Mouse (Mus musculus) cerebellum, adult 2 months (tissue): ENCODE data around the gene Ttf2. TPM values are rescaled to one million over a fixed set of nuclear protein-coding genes. Genes with fewer than 3 reads are reported as not detected.
A peak's percentile ranks its signal among the peaks of the same experiment; 100 is the strongest.

ENCODE experiments used
- DNase-seq, 2 experiments: peaks; one replicate each; pipeline ENCODE4 v3.0.0; 2021
- H3K27ac ChIP-seq: fragments of 200-500 bp; 2 replicates; pipeline ENCODE4 v1.5.1; 2012; ENCODE audit warnings: low read length, control low read depth, inconsistent platforms; ENCODE audit not compliant: insufficient read depth
- H3K27me3 ChIP-seq: fragments of 200-500 bp; 2 replicates; pipeline ENCODE4 v1.6.1; 2012; ENCODE audit warnings: inconsistent platforms, mild to moderate bottlenecking, low read length, moderate library complexity; ENCODE audit not compliant: control insufficient read depth, insufficient read depth
- H3K4me1 ChIP-seq: fragments of 200-500 bp; 2 replicates; pipeline ENCODE4 v1.6.1; 2011; ENCODE audit warnings: low read length; ENCODE audit not compliant: control insufficient read depth, insufficient read depth
- H3K4me3 ChIP-seq: fragments of 200-500 bp; replicated peaks from 2 replicates; pipeline ENCODE3; 2011; ENCODE audit warnings: mild to moderate bottlenecking, low read depth, low read length, control low read depth; ENCODE audit not compliant: insufficient read depth
- CTCF ChIP-seq: fragments of 200-500 bp; IDR thresholded peaks from 2 replicates; pipeline ENCODE4 v1.5.1; 2011; ENCODE audit warnings: low read depth, mild to moderate bottlenecking, control low read depth, low read length, moderate library complexity, borderline replicate concordance; ENCODE audit not compliant: insufficient read depth
- POLR2A ChIP-seq: fragments of 200-500 bp; IDR thresholded peaks from 2 replicates; pipeline ENCODE4 v1.6.1; 2011; ENCODE audit warnings: low read length, control low read depth, borderline replicate concordance; ENCODE audit not compliant: insufficient read depth
- WGBS: fragments of 180-500 bp; shearing (Covaris S2); methylation state at CpG from one replicate; pipeline ENCODE4 v1.1.7; 2018; 5-methylcytosine and 5-hydroxymethylcytosine counted together
- polyA plus RNA-seq: library from polyadenylated mRNA; depleted of rRNA; stranded (reverse); fragments of >200 nt; gene quantifications from 2 replicates; pipeline ENCODE4 v1.2.3, GENCODE M21; 2012

Ttf2 gene
- polyA plus RNA-seq, 1 experiment, result 2.2 TPM

- TF ChIP-seq POLR2A (no peak), CTCF (no peak)
- WGBS, result 83% methylated on average over 9 of the region's 9 CpGs
- no peak for DNase-seq
- Histone ChIP-seq H3K27me3 (no peaks in the 10 kb centered on the region), H3K4me1 (peaks cover 4% of the 10 kb centered on the region; the same call in 1 of the 2 replicates), H3K4me3 (no peak overlapping the region), H3K27ac (no peak overlapping the region)
Observed at GRCm38 (mm10) chr3:100920611-100921140, 48.8 kb downstream of the Ttf2 start.

- 8% methylated on average over 7 of the region's 7 CpGs for WGBS
- H3K27me3 ChIP-seq, result no peaks in the 10 kb centered on the region
- no peaks in the 10 kb centered on the region for H3K4me1 ChIP-seq
- no peak overlapping the region for H3K27ac ChIP-seq
- H3K4me3 ChIP-seq, result no peak overlapping the region
- peak in 1 of 2 experiments; percentile 35 for DNase-seq
- no peak for TF ChIP-seq POLR2A
- TF ChIP-seq CTCF, result peak; percentile 21; the same call in 1 of the 2 replicates
Observed at GRCm38 (mm10) chr3:100916844-100917243, 52.6 kb downstream of the Ttf2 start.

- no peak for DNase-seq
- Histone ChIP-seq H3K27me3 (no peaks in the 10 kb centered on the region), H3K27ac (no peak overlapping the region), H3K4me3 (no peak overlapping the region), H3K4me1 (no peaks in the 10 kb centered on the region)
- whole genome bisulfite sequencing, result 76% methylated on average over 7 of the region's 7 CpGs
- TF ChIP-seq CTCF (no peak), POLR2A (no peak)
Observed at GRCm38 (mm10) chr3:100911498-100912213, 57.8 kb downstream of the Ttf2 start.

- DNase-seq, result no peak
- TF ChIP-seq CTCF, result no peak
- TF ChIP-seq POLR2A, result no peak
- Histone ChIP-seq H3K4me3 (no peak overlapping the region), H3K27me3 (no peaks in the 10 kb centered on the region), H3K4me1 (no peaks in the 10 kb centered on the region), H3K27ac (no peak overlapping the region)
- WGBS, result 78% methylated on average over 9 of the region's 9 CpGs
Observed at GRCm38 (mm10) chr3:100911026-100911425, 58.4 kb downstream of the Ttf2 start.

- DNase-seq, result no peak
- no peak overlapping the region for H3K4me3 ChIP-seq
- no peaks in the 10 kb centered on the region for H3K4me1 ChIP-seq
- no peak overlapping the region for H3K27ac ChIP-seq
- no peak for TF ChIP-seq CTCF
- no peak for TF ChIP-seq POLR2A
- H3K27me3 ChIP-seq, result no peaks in the 10 kb centered on the region
- 52% methylated on average over 5 of the region's 5 CpGs for WGBS
Observed at GRCm38 (mm10) chr3:100910621-100911020, 58.8 kb downstream of the Ttf2 start.

- Histone ChIP-seq H3K4me3 (no peak overlapping the region), H3K27me3 (no peaks in the 10 kb centered on the region), H3K27ac (no peak overlapping the region), H3K4me1 (no peaks in the 10 kb centered on the region)
- DNase-seq, result no peak
- WGBS, result 64% methylated on average over 6 of the region's 6 CpGs
- TF ChIP-seq CTCF, result no peak
- TF ChIP-seq POLR2A, result no peak
Observed at GRCm38 (mm10) chr3:100908594-100908993, 60.9 kb downstream of the Ttf2 start.

- H3K27me3 ChIP-seq, result no peaks in the 10 kb centered on the region
- WGBS, result 29% methylated on average over 3 of the region's 3 CpGs
- no peak for TF ChIP-seq POLR2A
- TF ChIP-seq CTCF, result no peak
- DNase-seq, result no peak
- no peak overlapping the region for H3K4me3 ChIP-seq
- H3K4me1 ChIP-seq, result no peaks in the 10 kb centered on the region
- no peak overlapping the region for H3K27ac ChIP-seq
Observed at GRCm38 (mm10) chr3:100906916-100907315, 62.5 kb downstream of the Ttf2 start.

GRCm38 (mm10) chr3:100906128-100906527, 63.3 kb downstream of the Ttf2 start:
- TF ChIP-seq POLR2A, result no peak
- no peak for TF ChIP-seq CTCF
- H3K4me3 ChIP-seq, result no peak overlapping the region
- DNase-seq, result no peak
- H3K27ac ChIP-seq, result no peak overlapping the region
- H3K27me3 ChIP-seq, result no peaks in the 10 kb centered on the region
- H3K4me1 ChIP-seq, result no peaks in the 10 kb centered on the region
- 81% methylated on average over 6 of the region's 6 CpGs for WGBS
